Mouse (Mus musculus) hindbrain, embryonic 12.5 days (tissue): ENCODE data around the gene Plcl1. TPM values are rescaled to one million over a fixed set of nuclear protein-coding genes. Genes with fewer than 3 reads are reported as not detected.
"Not testable (repeated sequence)": the region's sequence is repeated elsewhere in the genome, so short reads cannot be mapped to it uniquely, and the experiment has no call there.

Source experiments
- ATAC-seq: fragments of 200-750 bp; cut with Nextera tagmentation; 2 replicates; pipeline ENCODE4 v1.8.0; 2017; ENCODE audit warnings: moderate TSS enrichment; ENCODE audit not compliant: low FRiP score
- H3K27ac ChIP-seq: fragments of 300-500 bp; sonication (generic); 2 replicates; pipeline ENCODE4 v1.5.1; 2016; ENCODE audit warnings: mild to moderate bottlenecking
- H3K27me3 ChIP-seq: fragments of 300-500 bp; sonication (generic); 2 replicates; pipeline ENCODE4 v1.6.1; 2016; ENCODE audit warnings: mild to moderate bottlenecking
- H3K36me3 ChIP-seq: fragments of 300-500 bp; sonication (generic); 2 replicates; pipeline ENCODE4 v1.6.1; 2016; ENCODE audit warnings: mild to moderate bottlenecking
- H3K4me1 ChIP-seq: fragments of 300-500 bp; sonication (generic); 2 replicates; pipeline ENCODE4 v1.6.1; 2016
- H3K4me2 ChIP-seq: fragments of 300-500 bp; sonication (generic); replicated peaks from 2 replicates; pipeline ENCODE4 v1.6.1; 2016; ENCODE audit warnings: mild to moderate bottlenecking
- H3K4me3 ChIP-seq: fragments of 300-500 bp; sonication (generic); 2 replicates; pipeline ENCODE4 v1.5.1; 2016; ENCODE audit warnings: mild to moderate bottlenecking
- H3K9ac ChIP-seq: fragments of 300-500 bp; sonication (generic); 2 replicates; pipeline ENCODE4 v1.6.1; 2016; ENCODE audit warnings: mild to moderate bottlenecking, moderate library complexity
- H3K9me3 ChIP-seq: fragments of 300-500 bp; sonication (generic); replicated peaks from 2 replicates; pipeline ENCODE4 v1.6.1; 2016; ENCODE audit warnings: mild to moderate bottlenecking
- WGBS: fragments of 180-500 bp; shearing (Covaris S2); methylation state at CpG from one replicate; pipeline ENCODE4 v1.1.7; 2016; 5-methylcytosine and 5-hydroxymethylcytosine counted together
- polyA plus RNA-seq: library from polyadenylated mRNA; unstranded; fragments of >200 nt; fragmentation: Nextera tagmentation; extraction: Ambion mirVana; gene quantifications from 2 replicates; pipeline ENCODE4 v1.2.1, GENCODE M21; 2016

Gene Plcl1
- polyA plus RNA-seq, 1 experiment from 2014 or later: 5.5 TPM

DNA sequence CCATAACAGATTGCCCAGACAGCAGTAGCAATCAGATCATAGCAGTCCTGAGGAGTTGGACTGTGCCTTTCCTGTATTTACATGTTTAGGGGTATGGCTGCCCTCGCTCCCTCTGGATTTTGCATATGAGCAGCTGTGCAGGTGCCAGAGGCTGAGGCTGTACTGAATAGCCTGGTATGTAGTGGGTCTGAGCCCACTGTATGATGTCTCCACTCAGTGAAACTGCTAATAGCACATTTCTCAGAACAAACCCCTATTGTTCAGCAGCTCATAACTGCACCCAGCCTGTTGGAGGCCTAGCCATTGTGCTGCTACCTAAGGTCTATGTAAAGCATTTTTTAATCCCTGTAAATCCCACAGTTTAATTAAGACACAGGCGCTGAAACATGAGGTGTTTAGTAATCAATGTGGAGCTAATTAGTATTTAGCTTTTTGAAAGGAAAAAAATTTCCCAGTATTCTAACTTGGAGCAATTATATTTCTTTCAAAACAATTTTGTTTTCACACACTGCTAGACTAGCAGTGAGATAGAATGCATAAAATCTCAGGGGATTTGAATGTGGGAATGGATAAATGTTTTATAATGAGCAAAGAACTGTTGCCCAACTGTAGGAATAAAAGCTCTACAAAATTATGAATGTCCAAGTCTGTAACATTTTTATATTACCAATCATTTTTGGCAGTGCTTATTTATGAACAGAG is 95.4 kb downstream of the Plcl1 start:
- no peak overlapping the region for H3K27ac ChIP-seq
- WGBS: 68% methylated on average over 2 of the region's 2 CpGs
- no peak overlapping the region for H3K9ac ChIP-seq
- H3K4me1 ChIP-seq: peaks cover 5% of the 10 kb centered on the region
- no peak overlapping the region for H3K4me2 ChIP-seq
- no peaks in the 10 kb centered on the region for H3K27me3 ChIP-seq
- H3K9me3 ChIP-seq: no peaks in the 10 kb centered on the region
- no peak overlapping the region for H3K4me3 ChIP-seq
- ATAC-seq: peak; percentile 64; the same call in 1 of the 2 replicates
- no peaks in the 10 kb centered on the region for H3K36me3 ChIP-seq

DNA sequence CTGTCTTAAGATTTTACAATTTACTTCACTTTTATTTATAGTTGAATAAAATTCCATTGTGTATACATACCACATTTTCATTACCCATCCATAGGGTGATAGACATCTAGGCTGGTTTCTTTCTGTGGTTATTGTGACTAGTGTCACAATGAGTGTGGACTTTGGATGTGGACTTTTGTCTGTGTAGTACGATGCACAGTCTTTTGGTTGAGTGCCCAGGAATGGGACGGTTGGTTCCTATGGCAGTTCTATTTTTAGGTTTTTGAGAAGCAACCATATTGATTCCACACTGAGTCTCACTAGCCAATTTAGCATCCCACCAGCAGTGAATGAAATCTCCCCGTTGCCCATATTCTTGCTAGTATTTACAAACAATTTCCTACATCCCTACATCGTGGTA is 100.1 kb downstream of the Plcl1 start:
- Histone ChIP-seq H3K4me3 (no peak overlapping the region), H3K4me2 (no peak overlapping the region), H3K27me3 (no peaks in the 10 kb centered on the region), H3K4me1 (peaks cover 4% of the 10 kb centered on the region), H3K27ac (no peak overlapping the region), H3K9me3 (no peaks in the 10 kb centered on the region), H3K36me3 (no peaks in the 10 kb centered on the region), H3K9ac (no peak overlapping the region)
- ATAC-seq: no peak
- WGBS: 75% methylated on average over 4 of the region's 4 CpGs

DNA sequence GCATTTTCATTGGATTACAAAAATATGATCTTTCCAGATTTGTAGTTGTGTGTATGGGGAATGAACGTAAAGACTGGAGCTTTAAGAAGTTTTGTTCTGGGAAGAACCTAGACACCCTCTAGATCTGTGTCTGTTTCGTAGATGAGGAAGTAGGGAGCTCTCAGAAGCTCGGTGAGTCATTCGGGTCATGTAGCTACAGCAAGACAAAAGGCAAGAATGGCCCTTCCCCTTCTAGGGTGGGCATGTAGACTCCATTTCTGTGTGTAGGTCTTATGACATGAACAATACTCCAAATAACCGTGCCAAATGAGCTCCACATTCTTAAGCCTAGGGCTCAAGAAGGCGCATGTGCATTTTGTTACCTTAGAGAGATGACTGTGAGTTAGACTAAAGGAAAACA is 101.3 kb downstream of the Plcl1 start:
- ATAC-seq: no peak
- Histone ChIP-seq H3K9me3 (no peaks in the 10 kb centered on the region), H3K27ac (no peak overlapping the region), H3K4me3 (no peak overlapping the region), H3K4me2 (no peak overlapping the region), H3K27me3 (no peaks in the 10 kb centered on the region), H3K4me1 (no peaks in the 10 kb centered on the region), H3K36me3 (no peaks in the 10 kb centered on the region), H3K9ac (no peak overlapping the region)
- 69% methylated on average over 6 of the region's 6 CpGs for WGBS

GRCm38 (mm10) chr1:55509587-55509986 is 103.9 kb downstream of the Plcl1 start:
- Histone ChIP-seq H3K9me3 (no peaks in the 10 kb centered on the region), H3K4me3 (no peak overlapping the region), H3K4me2 (no peak overlapping the region), H3K4me1 (no peaks in the 10 kb centered on the region), H3K27me3 (no peaks in the 10 kb centered on the region), H3K27ac (no peak overlapping the region), H3K9ac (no peak overlapping the region), H3K36me3 (no peaks in the 10 kb centered on the region)
- ATAC-seq: no peak
- 84% methylated on average over 1 of the region's 1 CpGs for WGBS

DNA sequence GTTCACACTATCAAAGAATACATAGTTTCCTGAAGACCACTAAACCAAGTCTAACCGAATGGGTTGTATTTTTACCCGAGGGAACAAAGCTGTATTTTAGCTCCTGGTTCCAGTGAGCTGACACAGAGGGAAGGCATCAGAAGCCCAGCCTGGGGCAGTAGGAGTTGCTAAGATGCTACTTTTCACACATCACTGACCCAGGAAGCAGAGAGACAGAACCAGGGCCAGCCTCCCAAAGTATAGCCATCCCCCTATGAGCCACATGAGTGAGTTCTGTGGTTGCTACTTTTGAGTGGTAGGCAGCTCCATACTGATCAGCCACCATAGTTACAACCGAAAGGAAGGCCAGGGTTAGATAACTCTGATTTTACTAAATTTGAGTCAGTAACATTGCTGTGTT is 106.4 kb downstream of the Plcl1 start:
- H3K4me2 ChIP-seq: no peak overlapping the region
- H3K9ac ChIP-seq: no peak overlapping the region
- no peaks in the 10 kb centered on the region for H3K36me3 ChIP-seq
- H3K27ac ChIP-seq: no peak overlapping the region
- 85% methylated on average over 3 of the region's 3 CpGs for WGBS
- no peak for ATAC-seq
- no peaks in the 10 kb centered on the region for H3K27me3 ChIP-seq
- no peaks in the 10 kb centered on the region for H3K4me1 ChIP-seq
- H3K9me3 ChIP-seq: no peaks in the 10 kb centered on the region
- no peak overlapping the region for H3K4me3 ChIP-seq

- not testable (repeated sequence) for H3K9ac ChIP-seq
These were observed 107.1 kb downstream of the Plcl1 start for GRCm38 (mm10) chr1:55512799-55513198.

DNA sequence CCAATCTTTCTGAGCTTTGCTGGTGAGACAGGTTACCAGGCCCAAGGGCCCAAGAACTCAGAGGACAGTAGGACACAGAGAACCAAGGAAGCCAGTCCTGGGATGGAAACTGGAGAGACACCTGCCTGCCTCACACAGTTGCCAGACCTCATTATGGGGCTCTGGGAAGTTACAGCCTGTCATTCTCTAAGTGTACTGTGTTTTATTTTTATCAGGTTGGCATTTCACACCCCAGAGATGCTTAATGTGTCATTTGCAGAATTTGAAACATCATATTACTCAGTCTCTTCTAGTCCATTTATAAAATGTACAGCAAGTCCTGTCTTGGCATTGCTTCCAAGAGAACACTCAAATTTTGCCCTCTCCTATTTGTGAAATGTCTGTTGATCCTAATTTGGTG is 111.5 kb downstream of the Plcl1 start:
- H3K4me3 ChIP-seq: no peak overlapping the region
- no peaks in the 10 kb centered on the region for H3K27me3 ChIP-seq
- H3K4me1 ChIP-seq: no peaks in the 10 kb centered on the region
- H3K27ac ChIP-seq: no peak overlapping the region
- H3K9me3 ChIP-seq: no peaks in the 10 kb centered on the region
- no peak for ATAC-seq
- H3K9ac ChIP-seq: no peak overlapping the region
- no peak overlapping the region for H3K4me2 ChIP-seq
- H3K36me3 ChIP-seq: no peaks in the 10 kb centered on the region

More at GRCm38 (mm10) chr1:55512799-55513198, 107.1 kb downstream of the Plcl1 start:
- not testable (repeated sequence) for ATAC-seq, H3K9me3 ChIP-seq, H3K36me3 ChIP-seq, H3K4me1 ChIP-seq, H3K27ac ChIP-seq, H3K4me3 ChIP-seq, H3K4me2 ChIP-seq, H3K27me3 ChIP-seq
- 100% methylated on average over 1 of the region's 2 CpGs for WGBS

DNA sequence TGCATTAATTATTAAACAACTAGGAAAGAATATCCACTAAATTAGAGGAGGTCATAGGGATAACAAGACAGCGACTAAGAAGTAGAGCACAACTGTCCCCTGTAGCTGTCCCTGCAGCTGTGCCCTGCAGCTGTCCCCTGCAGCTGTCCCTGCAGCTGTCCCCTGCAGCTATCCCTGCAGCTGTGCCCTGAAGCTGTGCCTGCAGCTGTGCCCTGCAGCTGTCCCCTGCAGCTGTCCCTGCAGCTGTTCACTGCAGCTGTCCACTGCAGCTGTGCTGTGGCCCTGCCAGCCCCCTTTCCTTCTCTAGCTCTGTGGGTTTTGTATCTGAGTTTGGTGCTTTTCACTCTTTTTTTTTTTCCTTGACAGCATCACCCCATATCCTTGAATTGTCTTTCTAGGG is 118.2 kb downstream of the Plcl1 start:
- no peak overlapping the region for H3K9ac ChIP-seq
- H3K4me1 ChIP-seq: no peaks in the 10 kb centered on the region
- no peak overlapping the region for H3K4me2 ChIP-seq
- H3K36me3 ChIP-seq: no peaks in the 10 kb centered on the region
- no peak overlapping the region for H3K27ac ChIP-seq
- H3K27me3 ChIP-seq: no peaks in the 10 kb centered on the region
- H3K9me3 ChIP-seq: no peaks in the 10 kb centered on the region
- ATAC-seq: no peak
- WGBS: 70% methylated on average over 1 of the region's 1 CpGs
- no peak overlapping the region for H3K4me3 ChIP-seq

DNA sequence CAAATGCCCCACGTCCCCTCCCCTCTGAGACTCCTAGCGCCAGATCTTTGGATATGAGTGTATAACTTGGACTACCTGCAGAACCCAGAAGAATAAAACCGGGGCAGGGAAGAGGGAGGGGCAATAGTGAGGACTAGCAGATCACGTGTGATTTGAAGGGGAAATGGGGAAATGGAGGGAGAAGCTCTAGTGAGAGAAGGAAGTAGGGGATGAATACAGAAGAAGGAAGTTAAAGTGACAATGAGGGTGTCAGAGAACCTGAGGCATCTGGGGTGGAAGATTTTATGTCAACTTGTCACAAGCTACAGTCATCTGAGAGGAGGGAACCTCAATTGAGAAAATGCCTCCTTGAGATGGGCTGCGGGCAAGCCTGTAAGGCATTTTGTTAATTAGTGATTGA is 119.4 kb downstream of the Plcl1 start:
- H3K4me3 ChIP-seq: no peak overlapping the region
- 77% methylated on average over 5 of the region's 5 CpGs for WGBS
- no peak overlapping the region for H3K4me2 ChIP-seq

GRCm38 (mm10) chr1:55525748-55526147 is 120.0 kb downstream of the Plcl1 start:
- Histone ChIP-seq H3K9me3 (no peaks in the 10 kb centered on the region), H3K36me3 (no peaks in the 10 kb centered on the region), H3K9ac (no peak overlapping the region), H3K4me1 (no peaks in the 10 kb centered on the region), H3K4me2 (no peak overlapping the region), H3K27ac (no peak overlapping the region), H3K27me3 (no peaks in the 10 kb centered on the region), H3K4me3 (no peak overlapping the region)
- no peak for ATAC-seq
- 92% methylated on average over 2 of the region's 2 CpGs for WGBS

More for the DNA sequence above, 119.4 kb downstream of the Plcl1 start:
- Histone ChIP-seq H3K27ac (no peak overlapping the region), H3K27me3 (no peaks in the 10 kb centered on the region), H3K4me1 (no peaks in the 10 kb centered on the region), H3K9ac (no peak overlapping the region), H3K36me3 (no peaks in the 10 kb centered on the region), H3K9me3 (no peaks in the 10 kb centered on the region)
- no peak for ATAC-seq

- Histone ChIP-seq H3K27ac (no peak overlapping the region), H3K27me3 (no peaks in the 10 kb centered on the region), H3K9ac (no peak overlapping the region), H3K4me3 (no peak overlapping the region), H3K4me1 (no peaks in the 10 kb centered on the region), H3K9me3 (no peaks in the 10 kb centered on the region), H3K4me2 (no peak overlapping the region), H3K36me3 (no peaks in the 10 kb centered on the region)
- WGBS: 75% methylated on average over 7 of the region's 7 CpGs
- no peak for ATAC-seq
These were observed 123.0 kb downstream of the Plcl1 start for GRCm38 (mm10) chr1:55528547-55529304.

DNA sequence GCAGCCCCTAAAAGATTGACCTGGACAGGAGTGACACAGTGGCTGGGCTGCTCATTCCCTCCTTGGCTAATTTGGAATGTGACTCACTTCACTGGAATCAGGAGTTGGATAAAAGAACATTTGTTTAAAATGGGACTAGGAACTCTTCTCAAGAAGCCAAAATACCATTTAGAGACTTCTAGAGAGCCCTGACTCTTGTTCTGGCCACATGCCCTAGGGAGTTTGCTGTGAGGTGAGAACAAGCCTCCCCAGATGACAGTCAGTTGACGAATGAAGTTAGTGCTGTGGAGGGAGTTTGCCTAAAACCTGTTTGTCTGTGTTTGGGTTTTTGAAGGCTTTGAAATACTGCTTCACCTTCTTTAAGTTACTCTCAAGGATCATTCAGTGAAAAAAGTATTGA is 128.1 kb downstream of the Plcl1 start:
- H3K36me3 ChIP-seq: no peaks in the 10 kb centered on the region
- no peak for ATAC-seq

DNA sequence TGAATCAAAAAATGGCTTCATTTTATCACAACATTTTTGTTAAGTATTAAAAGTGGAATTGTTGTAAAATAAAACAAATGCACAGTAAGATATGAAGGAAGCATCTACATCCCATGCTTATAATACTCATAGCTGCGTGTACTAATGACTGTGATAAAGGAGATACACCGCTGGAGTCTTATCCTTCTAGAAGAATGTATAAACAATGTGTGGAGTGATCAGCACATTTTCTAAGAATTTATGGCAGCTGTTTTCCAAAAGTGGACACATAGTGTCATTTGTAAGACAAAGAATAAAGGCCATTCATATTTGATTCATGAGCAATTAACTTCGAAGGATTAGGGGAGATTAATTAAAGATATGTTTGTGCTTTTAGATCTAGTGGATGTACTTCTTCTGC is 148.7 kb downstream of the Plcl1 start:
- no peak for ATAC-seq
- Histone ChIP-seq H3K9ac (no peak overlapping the region), H3K9me3 (no peaks in the 10 kb centered on the region), H3K36me3 (no peaks in the 10 kb centered on the region), H3K27me3 (no peaks in the 10 kb centered on the region), H3K27ac (no peak overlapping the region), H3K4me2 (no peak overlapping the region), H3K4me1 (no peaks in the 10 kb centered on the region), H3K4me3 (no peak overlapping the region)
- WGBS: 86% methylated on average over 3 of the region's 3 CpGs

More for the DNA sequence above, 128.1 kb downstream of the Plcl1 start:
- Histone ChIP-seq H3K4me1 (no peaks in the 10 kb centered on the region), H3K27ac (no peak overlapping the region), H3K9ac (no peak overlapping the region), H3K9me3 (no peaks in the 10 kb centered on the region), H3K4me3 (no peak overlapping the region), H3K4me2 (no peak overlapping the region), H3K27me3 (no peaks in the 10 kb centered on the region)
- WGBS: 62% methylated on average over 1 of the region's 1 CpGs
